Comparison of ENCODE assay signal across 16 mouse cellular contexts in the genomic region with DNA sequence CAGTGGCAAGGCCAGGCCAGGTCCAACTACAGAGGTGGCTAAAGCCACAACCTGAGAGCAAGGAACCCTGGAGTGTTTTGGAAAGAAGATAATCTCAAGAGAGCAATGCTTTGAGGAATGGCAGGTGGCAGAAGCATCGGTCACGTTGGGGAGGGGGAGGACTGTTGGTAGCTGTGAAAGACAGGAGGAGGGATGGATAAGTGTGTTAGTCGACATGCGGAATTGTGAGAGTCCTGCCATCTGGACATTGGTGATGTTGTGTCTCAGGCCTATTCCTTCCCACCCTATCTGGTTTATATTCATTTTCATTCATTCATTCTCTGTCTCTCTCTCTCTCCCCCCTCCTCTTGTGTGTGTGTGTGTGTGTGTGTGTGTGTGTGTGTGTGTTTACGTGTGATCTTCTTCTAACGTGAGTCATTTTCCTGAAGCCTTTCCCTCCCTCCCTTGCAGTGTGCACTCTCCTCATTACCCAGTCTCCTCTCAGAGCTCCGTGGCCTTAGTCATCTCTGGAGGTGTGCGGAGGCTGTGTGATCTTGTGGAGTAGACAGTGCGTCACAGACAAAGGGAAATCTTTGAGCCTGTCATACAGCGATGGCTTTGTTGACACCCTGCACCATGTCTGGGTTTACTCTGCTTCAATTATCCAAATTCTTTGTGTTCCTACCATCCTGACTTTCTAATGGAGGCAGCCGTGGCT. TPM values are rescaled to one million over a fixed set of nuclear protein-coding genes. Genes with fewer than 3 reads are reported as not detected.
DNase-seq lines count a peak whose midpoint lies in the region; ATAC-seq lines count a peak whose summit lies in the region.
"Had no signal": no experiment of that assay in that cellular context is flagged by ENCODE, and none has a peak within 500 bp of the region (broad histone marks: within the 10 kb centered on the region; RNA-seq: fewer than 3 reads in every experiment).

No protein-coding gene starts in this region.

- DNase-seq in frontal cortex, postnatal 36 days (ENCODE audit: low spot score in 2 of 2): peak; percentile 31 to 43
- no peak for DNase-seq in frontal cortex, postnatal 14 days (ENCODE audit: low spot score in 2 of 2)
- peak; percentile 49 to 50 for DNase-seq in right cerebral cortex, adult 2 months (ENCODE audit: low spot score in 2 of 2)
- no peak for DNase-seq in right cerebral cortex, postnatal 4 days
- DNase-seq in left cerebral cortex, postnatal 36 days (ENCODE audit: low spot score in 2 of 2): peak; percentile 19 to 33
- no peak for DNase-seq in cerebellum, adult 18-20 months
- DNase-seq: adrenal gland, postnatal 10 days; cerebellum, adult 8-10 months; gastrocnemius, adult 2 months; heart, adult 11 months; heart, postnatal 14 days; kidney, adult 18-20 months; lung, adult 2 months had no signal

- intact Hi-C loops in left cerebral cortex, postnatal 36 days (cut with DNase I): no loop called here

- ATAC-seq in activated CD4-positive, CD25-positive, alpha-beta regulatory T cell, adult 4 months: no peak
- ATAC-seq: liver, embryonic 12.5 days; Patski had no signal

RNA-seq across cellular contexts. Expression of gene Vps35l, which starts 43.4 kb away (rescaled TPM):
- 10 to 100 TPM; 55.8 to 60.3 TPM for total RNA-seq in left cerebral cortex, postnatal 36 days (2021)
- polyA plus RNA-seq in activated CD4-positive, CD25-positive, alpha-beta regulatory T cell, adult 4 months (2017; shearing (Covaris generic)): 10 to 100 TPM; 54.5 to 62.0 TPM

Comparison
In these comparisons a context has a peak if more than half of its experiments do, and no peak if none do; other contexts are left out.
1. DNase-seq: peak in frontal cortex, postnatal 36 days (2 of 2), right cerebral cortex, adult 2 months (2 of 2) and left cerebral cortex, postnatal 36 days (2 of 2); none in frontal cortex, postnatal 14 days (0 of 2), right cerebral cortex, postnatal 4 days (single experiment) and cerebellum, adult 18-20 months (0 of 2).